In genomic region chr2:165113733-165114132, GRCm38 (mm10) we compare ENCODE assay signal across 12 mouse cellular contexts. TPM values are rescaled to one million over a fixed set of nuclear protein-coding genes. Genes with fewer than 3 reads are reported as not detected.
A peak's percentile ranks its signal among the peaks of the same experiment; 100 is the strongest.
DNase-seq lines count a peak whose midpoint lies in the region; ATAC-seq lines count a peak whose summit lies in the region.
"Had no signal": no experiment of that assay in that cellular context is flagged by ENCODE, and none has a peak within 500 bp of the region (broad histone marks: within the 10 kb centered on the region; RNA-seq: fewer than 3 reads in every experiment).

No protein-coding gene starts in this region.

- 0 out of 2 replicates have a peak, but pooled peaks have one; percentile 45 for ATAC-seq in liver, embryonic 11.5 days (replicated peaks; ENCODE audit: low FRiP score)

- H3K4me2 ChIP-seq in liver, embryonic 11.5 days: no peak overlapping the region

- peaks cover 3% of the 10 kb centered on the region; the same call in 1 of the 2 replicates for H3K4me1 ChIP-seq in liver, embryonic 11.5 days (replicated peaks; ENCODE audit: control insufficient read depth, insufficient read depth, low read length)

- H3K9me3 ChIP-seq in liver, embryonic 11.5 days (ENCODE audit: control insufficient read depth, low read length): no peaks in the 10 kb centered on the region

- H3K9ac ChIP-seq in liver, embryonic 11.5 days (ENCODE audit: low read depth, low read length): no peak overlapping the region

- WGBS in liver, embryonic 11.5 days: 17% methylated on average over 11 of the region's 11 CpGs

- no peak overlapping the region for H3K27ac ChIP-seq in liver, embryonic 11.5 days (ENCODE audit: low read depth, low read length)

- H3K36me3 ChIP-seq in liver, embryonic 11.5 days (ENCODE audit: control insufficient read depth, insufficient read depth, low read length): no peaks in the 10 kb centered on the region

- H3K27me3 ChIP-seq in liver, embryonic 11.5 days (replicated peaks; ENCODE audit: control insufficient read depth, insufficient read depth, low read length): peaks cover 84% of the 10 kb centered on the region

- DNase-seq in adrenal gland, postnatal 14 days: peak; percentile 33
- DNase-seq in adrenal gland, adult 2 months: no peak
- DNase-seq in testis, postnatal 14 days (ENCODE audit: low spot score): peak; percentile 43
- no peak for DNase-seq in testis, postnatal 10 days (ENCODE audit: low spot score)
- DNase-seq in liver, embryonic 11.5 days (ENCODE audit: low spot score): no peak
- DNase-seq in ovary, postnatal 36 days (ENCODE audit: low spot score): no peak
- DNase-seq in left cerebral cortex, postnatal 36 days (ENCODE audit: low spot score in 2 of 2): no peak
- DNase-seq in cerebellum, postnatal 25 days: no peak
- DNase-seq: adrenal gland, postnatal 25 days; lung, postnatal 10 days; right cerebral cortex, postnatal 4 days had no signal

- intact Hi-C loops in left cerebral cortex, postnatal 36 days (cut with DNase I): no loop called here

- H3K4me3 ChIP-seq in liver, embryonic 11.5 days (ENCODE audit: low read depth, low read length): no peak overlapping the region
- H3K4me3 ChIP-seq: erythroblast, embryonic 14.5 days had no signal

RNA-seq across cellular contexts. Expression of gene 1700025C18Rik, which starts 23.2 kb away (rescaled TPM):
- total RNA-seq in adrenal gland, postnatal 14 days (2021): not detected in 2 replicates
- not detected for total RNA-seq in adrenal gland, adult 2 months (2021)
- polyA plus RNA-seq in adrenal gland, adult 2 months (2012; rRNA removed): not detected in 2 replicates
- not detected in 2 replicates for polyA plus RNA-seq in liver, embryonic 11.5 days (2014; fragmentation: Nextera tagmentation; extraction: Ambion mirVana)
- not detected for total RNA-seq in left cerebral cortex, postnatal 36 days (2021)
- total RNA-seq: adrenal gland, postnatal 25 days had no signal
- polyA plus RNA-seq: erythroblast, embryonic 14.5 days had no signal

RNA-seq across cellular contexts. Expression of gene Cd40, which starts 58.3 kb away (rescaled TPM):
- total RNA-seq in adrenal gland, postnatal 14 days (2021): 3.3 and 6.5 TPM in 2 replicates
- 1 to 10 TPM; 2.4 to 2.9 TPM for total RNA-seq in adrenal gland, adult 2 months (2021)
- polyA plus RNA-seq in adrenal gland, adult 2 months (2012; rRNA removed): 3.2 and 5.3 TPM in 2 replicates
- 5.5 and 7.7 TPM in 2 replicates for polyA plus RNA-seq in liver, embryonic 11.5 days (2014; fragmentation: Nextera tagmentation; extraction: Ambion mirVana)
- 1 to 10 TPM; 1.0 to 1.6 TPM for total RNA-seq in left cerebral cortex, postnatal 36 days (2021)

Comparison
In these comparisons a context has a peak if more than half of its experiments do, and no peak if none do; other contexts are left out.
1. DNase-seq: peak in adrenal gland, postnatal 14 days (single experiment) and testis, postnatal 14 days (single experiment); none in adrenal gland, adult 2 months (single experiment), testis, postnatal 10 days (single experiment), liver, embryonic 11.5 days (single experiment), ovary, postnatal 36 days (single experiment), left cerebral cortex, postnatal 36 days (0 of 2) and cerebellum, postnatal 25 days (0 of 2).